Mouse (Mus musculus) spleen, adult 2 months (tissue): ENCODE data around the gene Gabrr3. TPM values are rescaled to one million over a fixed set of nuclear protein-coding genes. Genes with fewer than 3 reads are reported as not detected.

Source experiments
- DNase-seq, 2 experiments: peaks; one replicate each; pipeline versions ENCODE4 v3.0.0 to v3.0.0-alpha.2; 2012 to 2021; ENCODE audit warnings: low spot score in 2 of 2, low read depth in 1 of 2
- H3K27ac ChIP-seq: fragments of 200-500 bp; 2 replicates; pipeline ENCODE4 v1.5.1; 2012; ENCODE audit warnings: low read length, inconsistent platforms; ENCODE audit not compliant: insufficient read depth
- H3K27me3 ChIP-seq: fragments of 200-500 bp; 2 replicates; pipeline ENCODE4 v1.6.1; 2012; ENCODE audit warnings: mild to moderate bottlenecking, moderate library complexity, low read length, inconsistent platforms; ENCODE audit not compliant: control insufficient read depth, insufficient read depth
- H3K36me3 ChIP-seq: fragments of 200-500 bp; 2 replicates; pipeline ENCODE4 v1.6.1; 2012; ENCODE audit warnings: mild to moderate bottlenecking, low read length, inconsistent platforms; ENCODE audit not compliant: control insufficient read depth, insufficient read depth
- H3K4me1 ChIP-seq: fragments of 200-500 bp; 2 replicates; pipeline ENCODE4 v1.6.1; 2011; ENCODE audit warnings: inconsistent platforms; ENCODE audit not compliant: control insufficient read depth, insufficient read depth, insufficient read length
- H3K4me3 ChIP-seq: fragments of 200-500 bp; 2 replicates; pipeline ENCODE4 v1.5.1; 2011; ENCODE audit warnings: mild to moderate bottlenecking, inconsistent platforms; ENCODE audit not compliant: insufficient read depth, insufficient read length; ENCODE audit errors: extremely low read depth
- CTCF ChIP-seq: fragments of 200-500 bp; IDR thresholded peaks from 2 replicates; pipeline ENCODE4 v1.5.1; 2011; ENCODE audit warnings: mild to moderate bottlenecking, inconsistent platforms; ENCODE audit not compliant: insufficient read depth, insufficient read length, insufficient replicate concordance; ENCODE audit errors: extremely low read depth
- POLR2A ChIP-seq: fragments of 200-500 bp; IDR thresholded peaks from 2 replicates; pipeline ENCODE4 v1.6.1; 2011; ENCODE audit warnings: low read depth, low read length, inconsistent platforms
- WGBS: fragments of 180-500 bp; shearing (Covaris S2); methylation state at CpG from one replicate; pipeline ENCODE4 v1.1.7; 2018; 5-methylcytosine and 5-hydroxymethylcytosine counted together
- polyA plus RNA-seq: library from polyadenylated mRNA; depleted of rRNA; stranded (reverse); fragments of >200 nt; gene quantifications from 2 replicates; pipeline ENCODE4 v1.2.3, GENCODE M21; 2012; rRNA removed

Gabrr3 gene
- not detected in 2 replicates for polyA plus RNA-seq

- TF ChIP-seq POLR2A (no peak), CTCF (no peak)
- Histone ChIP-seq H3K36me3 (no peaks in the 10 kb centered on the region), H3K27me3 (no peaks in the 10 kb centered on the region), H3K27ac (no peak within 1 kb of the TSS), H3K4me3 (no peak within 1 kb of the TSS), H3K4me1 (no peaks in the 10 kb centered on the region)
- DNase-seq, result no peak
- 83% methylated on average over 5 of the region's 5 CpGs for WGBS
Observed at GRCm38 (mm10) chr16:59407032-59407431, at the start of gene Gabrr3. Gabrr3 (plus strand) TSS chr16:59407332.

- WGBS, result 81% methylated on average over 2 of the region's 2 CpGs
- Histone ChIP-seq H3K4me3 (no peak within 1 kb of the TSS), H3K4me1 (no peaks in the 10 kb centered on the region), H3K27ac (no peak within 1 kb of the TSS), H3K36me3 (no peaks in the 10 kb centered on the region), H3K27me3 (no peaks in the 10 kb centered on the region)
- TF ChIP-seq POLR2A (no peak), CTCF (no peak)
- no peak for DNase-seq
Observed at GRCm38 (mm10) chr16:59363893-59364292, 43.2 kb upstream of the Gabrr3 start, which contains the start of gene Olfr209. Olfr209 (minus strand) TSS chr16:59363993.

- Histone ChIP-seq H3K27me3 (no peaks in the 10 kb centered on the region), H3K4me1 (no peaks in the 10 kb centered on the region), H3K27ac (no peak overlapping the region), H3K36me3 (no peaks in the 10 kb centered on the region), H3K4me3 (no peak overlapping the region)
- no peak for DNase-seq
- 62% methylated on average over 3 of the region's 3 CpGs for WGBS
- TF ChIP-seq POLR2A, result no peak
- no peak for TF ChIP-seq CTCF
Observed at GRCm38 (mm10) chr16:59393300-59393699, 13.8 kb upstream of the Gabrr3 start.

GRCm38 (mm10) chr16:59401102-59401501 lies 6.0 kb upstream of the Gabrr3 start:
- H3K4me1 ChIP-seq, result no peaks in the 10 kb centered on the region
- no peak overlapping the region for H3K4me3 ChIP-seq
- 66% methylated on average over 7 of the region's 7 CpGs for WGBS
- no peak overlapping the region for H3K27ac ChIP-seq
- TF ChIP-seq POLR2A, result no peak
- peak; percentile 5; the same call in 1 of the 2 replicates for TF ChIP-seq CTCF
- no peaks in the 10 kb centered on the region for H3K36me3 ChIP-seq
- H3K27me3 ChIP-seq, result no peaks in the 10 kb centered on the region
- no peak for DNase-seq

GRCm38 (mm10) chr16:59401985-59402384 lies 5.1 kb upstream of the Gabrr3 start:
- Histone ChIP-seq H3K4me3 (no peak overlapping the region), H3K27me3 (no peaks in the 10 kb centered on the region), H3K4me1 (no peaks in the 10 kb centered on the region), H3K36me3 (no peaks in the 10 kb centered on the region), H3K27ac (no peak overlapping the region)
- TF ChIP-seq POLR2A (no peak), CTCF (no peak)
- no peak for DNase-seq
- WGBS, result 86% methylated on average over 4 of the region's 4 CpGs

GRCm38 (mm10) chr16:59403684-59404083 lies 3.4 kb upstream of the Gabrr3 start:
- DNase-seq, result no peak
- no peak overlapping the region for H3K4me3 ChIP-seq
- H3K36me3 ChIP-seq, result no peaks in the 10 kb centered on the region
- no peaks in the 10 kb centered on the region for H3K27me3 ChIP-seq
- TF ChIP-seq POLR2A (no peak), CTCF (peak; percentile 31; the same call in 1 of the 2 replicates)
- H3K27ac ChIP-seq, result no peak overlapping the region
- H3K4me1 ChIP-seq, result no peaks in the 10 kb centered on the region
- WGBS, result 11% methylated on average over 4 of the region's 4 CpGs

GRCm38 (mm10) chr16:59404798-59405197 lies 2.3 kb upstream of the Gabrr3 start:
- Histone ChIP-seq H3K27me3 (no peaks in the 10 kb centered on the region), H3K36me3 (no peaks in the 10 kb centered on the region), H3K27ac (no peak overlapping the region), H3K4me1 (no peaks in the 10 kb centered on the region), H3K4me3 (no peak overlapping the region)
- DNase-seq, result no peak
- TF ChIP-seq CTCF, result no peak
- no peak for TF ChIP-seq POLR2A
- WGBS, result 61% methylated on average over 9 of the region's 9 CpGs
